Mouse (Mus musculus): ENCODE measurements around the gene Dop1b.

GRCm38 (mm10) chr16:93830916-93831315, 119.2 kb downstream of the Dop1b start:
- TF ChIP-seq POLR2A (IDR thresholded peaks at IDR 0.05; ENCODE audit: borderline replicate concordance, control insufficient read depth, low read depth, low read length): no peak
- TF ChIP-seq CTCF (IDR thresholded peaks at IDR 0.05; ENCODE audit: control insufficient read depth, insufficient read depth, low read length): no peak
